Mouse (Mus musculus): Measurements from ENCODE around the gene Ddx46.
A peak's percentile ranks its signal among the peaks of the same experiment; 100 is the strongest.
"Not testable (repeated sequence)": the region's sequence is repeated elsewhere in the genome, so short reads cannot be mapped to it uniquely, and the experiment has no call there.

Gene Ddx46

DNA sequence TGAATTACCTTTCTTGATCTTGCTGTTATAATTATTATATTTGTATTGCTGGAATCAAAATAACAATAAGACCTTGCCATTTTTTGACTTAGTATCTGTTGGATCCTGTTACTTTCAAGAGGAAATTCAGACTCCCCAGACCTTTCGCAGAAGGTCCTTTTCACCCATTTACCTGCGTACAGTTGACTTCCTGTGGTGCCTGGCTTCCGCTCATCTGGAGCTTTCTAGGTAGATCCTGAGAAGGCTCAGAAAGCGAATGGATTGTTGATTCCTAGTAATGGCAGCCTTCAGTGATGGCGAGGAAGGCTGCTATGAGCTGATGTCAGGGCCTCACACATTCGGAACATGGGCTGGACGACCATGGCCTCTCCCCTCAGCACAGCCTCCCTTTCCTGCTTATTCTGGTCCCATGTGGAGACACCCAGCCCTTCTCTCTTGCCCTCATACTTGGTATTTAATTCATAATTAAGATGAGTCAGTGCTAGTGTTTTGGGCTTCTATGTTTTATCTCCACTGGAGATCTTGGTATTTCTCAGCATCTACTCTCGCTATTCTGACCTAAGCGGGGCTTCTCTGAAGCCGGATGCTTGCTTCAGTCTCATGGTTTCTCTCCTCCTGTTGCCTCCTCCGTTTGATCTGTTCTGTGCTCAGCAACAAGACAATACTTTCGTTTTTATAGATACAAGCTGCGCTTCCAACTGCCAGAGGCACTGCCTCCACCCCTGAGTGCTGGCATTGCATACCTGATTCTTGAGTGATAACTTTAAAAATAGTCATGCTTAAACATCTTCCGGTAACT is 1.6 kb downstream of the Ddx46 start:
- no peak for DNase-seq (ENCODE audit: extremely low read depth, insufficient read length, low spot score)

DNA sequence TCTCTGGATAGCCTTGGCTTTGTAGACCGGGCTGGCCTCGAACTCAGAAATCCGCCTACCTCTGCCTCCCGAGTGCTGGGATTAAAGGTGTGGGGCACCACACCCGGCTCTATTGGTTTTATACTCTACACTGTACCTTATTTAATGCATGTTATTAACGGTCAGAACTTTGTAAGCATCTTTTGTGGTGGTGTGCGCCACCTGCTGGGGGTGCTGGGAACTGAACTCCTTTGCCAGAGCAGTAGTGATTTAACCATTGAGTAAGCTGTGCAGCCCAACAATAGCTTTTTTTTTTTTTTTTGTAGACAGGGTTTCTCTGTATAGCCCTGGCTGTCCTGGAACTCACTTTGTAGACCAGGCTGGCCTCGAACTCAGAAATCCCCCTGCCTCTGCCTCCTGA is 5.7 kb downstream of the Ddx46 start:
- peak; percentile 45 for DNase-seq (ENCODE audit: extremely low read depth, insufficient read length, low spot score)

DNA sequence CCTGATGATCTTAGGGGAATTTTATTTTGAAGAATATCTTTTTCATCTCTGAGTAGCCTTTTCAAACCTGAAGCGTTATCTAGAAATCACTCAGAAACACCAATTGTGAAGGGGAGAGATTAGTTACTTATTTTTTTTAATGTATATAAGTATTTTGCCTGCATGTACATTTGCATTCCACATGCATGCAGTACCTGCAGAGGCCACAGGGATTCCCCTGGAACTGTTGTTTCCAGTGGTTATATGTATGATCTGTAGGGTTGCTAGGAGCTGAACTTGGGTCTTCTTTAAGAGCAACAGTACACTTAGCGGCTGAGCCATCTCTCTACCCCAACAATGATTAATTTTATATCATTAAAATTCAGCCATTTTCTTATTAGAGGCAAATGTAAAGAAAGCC is 9.7 kb downstream of the Ddx46 start:
- DNase-seq (ENCODE audit: extremely low read depth, insufficient read length, low spot score), result no peak

DNA sequence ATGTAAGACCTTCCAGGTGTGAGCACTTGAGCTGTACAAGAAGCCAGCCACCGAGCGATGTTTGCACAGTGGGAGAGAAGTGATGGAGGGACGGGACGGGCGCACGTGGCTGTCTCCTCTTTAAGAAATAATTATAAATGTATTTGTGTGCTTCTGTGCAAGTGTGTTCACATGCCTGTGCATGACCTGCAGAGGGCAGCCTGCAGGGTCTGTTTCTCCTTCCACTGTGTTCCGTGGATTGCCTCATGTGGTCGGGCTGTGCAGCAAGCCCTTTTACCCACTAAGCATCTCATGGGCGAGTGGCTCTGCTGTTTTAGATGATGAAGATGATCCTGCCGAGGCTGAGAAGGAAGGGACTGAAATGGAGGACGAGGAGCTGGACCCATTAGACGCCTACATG is 15.3 kb downstream of the Ddx46 start:
- DNase-seq (ENCODE audit: extremely low read depth, insufficient read length, low spot score), result no peak

DNA sequence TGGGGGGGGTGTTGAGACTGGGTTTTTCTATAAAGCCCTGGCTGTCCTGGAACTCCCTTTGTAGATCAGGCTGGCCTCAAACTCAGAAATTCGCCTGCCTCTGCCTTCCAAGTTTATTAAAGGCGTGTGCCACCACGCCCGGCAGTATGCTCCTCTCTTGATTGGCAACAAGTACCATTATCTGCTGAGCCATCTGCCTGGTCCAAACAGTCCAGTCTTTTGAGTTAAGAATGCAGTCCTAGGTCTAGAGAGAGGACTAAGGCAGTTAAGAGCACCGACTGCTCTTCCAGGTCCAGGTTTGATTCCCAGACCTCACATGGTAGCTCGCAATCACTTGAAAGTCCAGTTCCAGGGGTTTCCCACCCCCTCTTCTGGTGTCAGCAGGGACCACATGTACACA is 16.2 kb downstream of the Ddx46 start:
- no peak for DNase-seq (ENCODE audit: extremely low read depth, insufficient read length, low spot score)

DNA sequence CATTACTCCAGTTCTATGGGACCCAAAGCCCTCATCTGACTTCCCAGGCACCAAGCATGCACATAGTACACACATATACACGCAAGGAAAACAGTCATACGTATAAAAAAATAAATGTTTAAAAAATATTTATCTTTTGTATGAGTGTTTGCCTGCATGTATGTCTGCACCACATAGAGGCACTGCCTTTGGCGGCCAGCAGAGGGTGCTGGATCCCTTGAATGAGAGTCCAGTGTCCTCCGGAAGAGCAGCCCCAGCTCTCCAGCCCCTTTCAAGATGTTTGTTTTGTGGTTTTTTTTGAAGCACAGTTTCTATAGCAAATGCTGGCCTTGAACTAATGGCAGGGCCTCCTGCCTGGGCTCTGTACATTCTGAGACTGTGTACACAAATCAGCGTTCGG is 33.7 kb downstream of the Ddx46 start:
- no peak for DNase-seq (ENCODE audit: extremely low read depth, insufficient read length, low spot score)

DNA sequence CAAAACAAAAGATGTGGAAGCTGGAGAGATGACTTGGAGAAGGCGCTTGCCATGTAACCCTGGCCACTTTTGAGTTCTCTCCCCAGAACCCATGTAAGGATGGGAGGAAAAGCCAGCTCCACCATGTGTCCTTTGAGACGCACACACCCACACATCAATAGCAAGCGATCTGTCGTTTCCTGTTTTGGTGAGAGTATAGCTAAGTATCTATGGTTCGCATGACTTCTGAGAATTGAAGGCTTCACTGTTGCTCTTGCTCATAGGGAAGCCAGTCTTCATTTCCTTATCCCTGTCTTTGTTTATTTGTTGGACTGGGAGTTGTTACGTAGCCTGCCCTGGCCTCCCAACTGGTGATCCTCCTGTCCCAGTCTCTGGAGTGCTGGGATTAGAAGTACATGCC is 37.9 kb downstream of the Ddx46 start:
- no peak for DNase-seq (ENCODE audit: extremely low read depth, insufficient read length, low spot score)

DNA sequence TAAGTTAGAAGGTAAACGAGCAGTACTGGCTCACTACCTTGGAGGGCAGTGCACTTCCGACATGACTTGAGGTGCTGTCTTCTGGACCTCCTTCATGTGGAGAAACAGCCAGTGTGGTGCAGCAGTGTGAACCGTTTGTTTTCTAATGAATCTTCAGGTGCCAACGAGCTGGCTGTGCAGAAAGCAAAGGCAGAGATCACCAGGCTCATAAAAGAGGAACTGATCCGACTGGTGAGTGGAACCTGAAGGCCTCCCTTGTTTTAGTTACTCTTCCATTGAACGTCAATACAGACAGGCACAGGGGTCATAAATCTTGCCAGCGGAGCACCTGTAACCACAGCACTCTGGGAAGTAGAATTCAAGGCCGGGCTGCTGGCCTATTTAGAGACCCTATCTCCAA is 42.5 kb downstream of the Ddx46 start:
- no peak for DNase-seq (ENCODE audit: extremely low read depth, insufficient read length, low spot score)

DNA sequence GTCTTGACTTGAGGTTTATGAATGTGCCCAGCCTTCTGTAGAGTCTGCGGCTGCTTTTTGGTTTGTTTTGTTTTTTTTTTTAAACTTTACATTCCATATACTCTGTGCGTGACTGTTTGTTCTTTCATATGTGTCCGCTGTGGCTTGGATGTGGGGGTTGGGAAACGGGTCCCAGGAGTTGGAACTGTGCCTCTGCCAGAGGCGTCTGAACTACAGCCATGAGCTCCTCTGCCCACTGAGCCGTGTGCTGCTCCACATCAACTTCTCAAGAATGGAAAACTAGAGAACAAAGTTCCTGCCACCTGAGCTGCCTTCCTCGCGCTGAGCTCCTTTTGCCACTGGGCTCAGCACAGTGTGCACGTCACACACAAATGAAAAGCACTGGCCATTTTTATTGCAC is 47.4 kb downstream of the Ddx46 start:
- no peak for DNase-seq (ENCODE audit: extremely low read depth, insufficient read length, low spot score)

DNA sequence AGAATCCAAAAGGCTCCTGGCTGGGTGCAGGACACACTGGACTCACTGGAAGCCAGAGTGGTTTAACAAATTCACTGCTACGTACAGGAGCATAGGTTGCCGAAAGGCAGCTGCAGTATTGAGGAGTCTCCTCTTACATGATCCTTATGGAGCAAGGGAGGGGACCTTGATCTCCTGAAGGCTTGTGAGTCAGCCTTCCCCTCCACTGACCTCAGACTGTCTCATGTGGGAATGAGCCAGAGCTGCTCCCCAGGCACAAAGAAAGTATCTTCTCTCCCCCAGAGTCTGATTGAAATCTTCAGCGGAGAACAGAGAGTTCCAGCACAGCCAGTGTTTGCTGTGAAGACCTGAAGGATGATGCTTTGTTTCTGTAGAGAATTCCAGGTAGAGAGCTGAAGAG is 48.8 kb downstream of the Ddx46 start:
- DNase-seq (ENCODE audit: extremely low read depth, insufficient read length, low spot score), result no peak

DNA sequence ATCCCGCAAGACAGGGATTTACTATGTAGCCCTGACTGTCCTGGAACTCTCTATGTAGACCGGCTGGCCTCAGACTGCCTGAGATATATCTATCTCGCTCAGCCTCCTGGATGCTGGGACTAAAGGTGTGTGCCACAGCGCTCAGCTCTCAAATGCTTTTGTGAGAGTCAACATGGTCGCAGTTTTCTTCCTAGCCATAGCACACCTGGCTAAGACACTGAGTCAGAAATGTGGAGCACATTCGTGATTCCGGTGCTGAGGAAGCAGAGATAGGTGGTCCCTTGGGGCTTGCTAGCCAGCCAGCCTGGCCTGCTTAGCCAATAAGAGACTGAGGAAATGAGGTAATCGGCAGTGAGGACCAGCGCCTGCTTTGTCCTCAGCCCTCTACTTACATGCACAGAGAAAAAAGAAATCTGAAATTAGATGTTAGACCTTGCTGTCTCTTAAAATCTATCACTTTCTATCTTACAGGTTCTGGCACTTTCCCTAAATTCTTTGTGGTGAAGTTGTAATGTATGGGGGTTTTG is 51.3 kb downstream of the Ddx46 start:
- DNase-seq (ENCODE audit: extremely low read depth, insufficient read length, low spot score), result no peak

DNA sequence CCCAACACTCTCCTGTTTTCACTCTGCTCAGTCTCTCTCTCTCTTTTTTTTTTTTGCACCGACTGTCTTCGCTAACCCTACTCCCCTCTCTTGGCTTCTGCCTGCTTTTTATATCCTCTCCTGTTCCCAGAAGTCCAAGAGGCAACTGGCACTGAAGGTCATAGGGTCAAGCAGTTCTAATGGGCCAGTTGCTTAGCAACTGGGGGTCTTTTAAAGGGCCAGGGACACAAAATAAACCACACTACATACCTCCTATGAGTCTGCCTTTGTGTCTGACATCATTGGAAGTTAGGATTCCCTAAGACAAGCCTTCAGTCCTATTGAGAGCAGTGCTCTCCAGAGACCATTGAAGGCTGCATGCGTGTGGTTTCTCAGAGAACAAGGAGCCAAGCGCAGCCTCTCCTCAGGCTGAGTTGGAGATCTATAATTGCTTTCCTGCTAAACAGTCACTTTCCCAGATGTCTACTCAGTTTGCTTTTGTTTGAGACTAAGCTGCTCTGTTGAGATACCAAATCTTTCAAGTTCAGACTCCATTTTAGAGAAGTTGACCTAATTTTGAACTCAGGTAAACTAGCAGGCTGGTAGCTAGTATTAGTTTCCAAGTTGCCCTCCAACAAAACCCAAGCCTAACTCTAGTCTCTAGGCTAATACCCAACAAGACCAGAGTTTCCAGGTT is 53.2 kb downstream of the Ddx46 start:
- no peak for DNase-seq (ENCODE audit: extremely low read depth, insufficient read length, low spot score)

DNA sequence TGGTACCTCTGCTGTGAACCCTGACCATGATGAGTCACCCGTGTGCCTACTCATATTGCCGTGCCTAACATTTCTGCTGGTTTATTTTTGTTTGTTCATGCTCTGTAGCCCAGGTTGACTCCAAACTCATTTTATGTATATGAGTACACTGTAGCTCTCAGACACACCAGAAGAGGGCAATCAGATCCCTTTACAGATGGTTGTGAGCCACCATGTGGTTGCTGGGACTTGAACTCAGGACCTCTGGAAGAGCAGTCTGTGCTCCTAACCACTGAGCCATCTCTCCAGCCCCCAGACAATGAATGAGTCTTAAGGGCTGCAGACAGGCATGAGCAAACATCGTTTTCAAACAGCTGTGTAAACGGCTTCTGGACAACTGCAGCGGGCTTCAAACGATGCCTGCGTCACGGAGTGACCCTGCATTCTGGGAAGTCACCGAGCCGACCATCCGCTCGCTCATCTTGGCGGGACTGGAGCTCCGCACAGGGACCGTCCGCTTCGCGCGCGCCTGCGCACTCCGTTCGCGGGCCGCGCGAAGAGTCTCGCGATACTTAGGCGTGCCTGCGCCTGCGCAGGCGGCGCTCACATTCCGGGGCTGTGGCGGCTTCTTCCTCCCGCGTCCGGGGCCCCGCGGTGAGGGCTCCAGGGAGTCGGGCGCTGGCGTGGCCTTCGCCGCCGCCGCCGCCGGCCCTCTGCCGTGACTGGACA is 57.9 kb downstream of the Ddx46 start, which contains the start of gene B230219D22Rik:
Gene B230219D22Rik (plus strand): TSS at position 590 of the 708 bp plus-strand sequence.
- DNase-seq (ENCODE audit: extremely low read depth, insufficient read length, low spot score), result peak; percentile 96

DNA sequence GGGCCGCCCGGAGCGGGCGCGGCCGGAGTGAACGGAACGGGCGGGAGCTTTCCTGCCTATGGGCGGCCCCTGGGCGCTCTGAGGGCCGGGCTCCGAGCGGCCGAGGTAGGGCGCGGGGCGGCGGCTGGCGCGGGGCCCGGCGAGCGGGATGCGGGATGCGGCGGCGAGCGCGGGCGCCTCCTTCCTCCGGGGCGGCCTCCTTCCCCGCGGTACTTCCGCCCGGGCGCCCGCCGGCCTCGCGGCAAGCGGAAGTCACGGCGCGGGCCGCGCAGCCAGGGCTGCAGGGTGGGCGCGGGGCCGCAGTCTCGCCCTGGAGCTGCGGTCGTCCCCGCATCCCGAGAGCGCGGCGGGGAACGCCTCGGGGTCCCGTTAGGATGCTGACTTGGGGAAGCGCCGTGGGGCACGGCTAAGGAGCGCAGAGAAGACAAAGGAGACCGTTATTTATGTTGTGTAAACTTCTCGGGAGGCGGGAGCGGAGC is 58.5 kb downstream of the Ddx46 start:
- DNase-seq (ENCODE audit: extremely low read depth, insufficient read length, low spot score), result peak; percentile 62

DNA sequence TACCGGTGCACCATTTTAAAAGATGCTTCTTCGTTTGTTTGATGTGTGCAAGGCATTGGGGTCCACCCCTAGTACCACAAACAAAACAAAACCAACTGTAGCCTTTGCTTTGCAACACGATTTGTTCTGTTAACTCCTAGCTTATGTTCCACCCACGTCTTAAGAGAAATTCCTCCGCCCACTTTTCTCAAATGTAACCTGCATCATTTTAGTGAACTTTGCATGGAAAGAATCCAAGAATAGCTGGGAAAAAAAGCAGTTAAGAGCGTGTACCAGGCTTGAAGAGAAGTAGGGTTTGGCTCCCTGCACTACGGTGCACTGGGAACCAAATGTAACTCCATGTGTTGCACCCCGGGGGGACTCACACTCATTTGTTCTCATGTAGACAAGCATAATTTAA is 59.3 kb downstream of the Ddx46 start:
- DNase-seq (ENCODE audit: extremely low read depth, insufficient read length, low spot score), result no peak

DNA sequence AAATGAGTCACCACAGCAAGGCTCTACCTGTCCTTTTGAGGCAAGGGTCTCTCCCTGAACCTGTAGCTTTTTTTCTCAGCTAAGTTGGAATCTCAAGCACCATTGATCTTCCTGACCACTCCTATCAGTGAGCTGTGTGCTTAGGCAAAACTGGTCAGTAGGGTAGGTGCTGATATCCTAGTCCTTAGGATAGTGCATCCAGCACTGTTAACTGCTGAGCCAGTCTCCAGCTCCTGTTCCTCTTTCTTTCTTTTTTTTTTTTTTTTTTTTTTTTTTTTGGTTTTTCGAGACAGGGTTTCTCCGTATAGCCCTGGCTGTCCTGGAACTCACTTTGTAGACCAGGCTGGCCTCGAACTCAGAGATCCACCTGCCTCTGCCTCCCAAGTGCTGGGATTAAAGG is 61.2 kb downstream of the Ddx46 start:
- not testable (repeated sequence) for DNase-seq (ENCODE audit: extremely low read depth, insufficient read length, low spot score)

DNA sequence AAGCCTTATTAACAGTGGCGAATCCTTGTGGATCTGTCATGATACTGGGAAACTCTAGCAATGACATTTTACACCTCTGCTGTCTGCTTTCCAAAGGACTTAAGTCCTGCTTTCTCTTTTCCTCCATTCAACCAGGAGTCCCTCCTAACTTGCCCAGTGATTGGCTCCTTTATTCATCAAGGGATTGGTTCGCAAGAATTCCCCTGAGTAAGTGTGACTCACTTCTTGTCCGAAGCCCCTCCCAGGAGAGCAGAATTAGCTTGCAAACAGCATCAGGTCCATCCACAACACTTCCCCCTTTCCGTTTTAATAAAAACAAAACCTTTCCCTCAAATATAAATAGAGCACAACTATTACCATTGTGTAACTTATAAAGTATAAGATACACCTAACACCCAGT is 69.5 kb downstream of the Ddx46 start:
- no peak for DNase-seq (ENCODE audit: extremely low read depth, insufficient read length, low spot score)

DNA sequence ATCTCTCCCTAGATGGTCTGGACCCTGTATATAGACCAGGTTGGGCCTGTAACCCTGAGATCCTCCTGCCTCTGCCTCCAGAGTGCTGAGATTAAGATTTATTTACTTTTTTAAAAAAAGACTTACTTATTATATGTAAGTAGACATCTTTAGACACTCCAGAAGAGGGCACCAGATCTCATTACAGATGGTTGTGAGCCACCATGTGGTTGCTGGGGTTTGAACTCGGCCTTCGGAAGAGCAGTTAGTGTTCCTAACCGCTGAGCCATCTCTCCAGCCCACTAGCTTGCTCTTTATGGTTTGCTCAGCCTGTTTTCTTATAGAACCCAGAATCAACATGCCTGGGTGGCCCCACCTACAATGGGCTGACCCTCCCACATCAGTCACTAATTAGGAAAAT is 78.0 kb downstream of the Ddx46 start:
- DNase-seq (ENCODE audit: extremely low read depth, insufficient read length, low spot score), result no peak

DNA sequence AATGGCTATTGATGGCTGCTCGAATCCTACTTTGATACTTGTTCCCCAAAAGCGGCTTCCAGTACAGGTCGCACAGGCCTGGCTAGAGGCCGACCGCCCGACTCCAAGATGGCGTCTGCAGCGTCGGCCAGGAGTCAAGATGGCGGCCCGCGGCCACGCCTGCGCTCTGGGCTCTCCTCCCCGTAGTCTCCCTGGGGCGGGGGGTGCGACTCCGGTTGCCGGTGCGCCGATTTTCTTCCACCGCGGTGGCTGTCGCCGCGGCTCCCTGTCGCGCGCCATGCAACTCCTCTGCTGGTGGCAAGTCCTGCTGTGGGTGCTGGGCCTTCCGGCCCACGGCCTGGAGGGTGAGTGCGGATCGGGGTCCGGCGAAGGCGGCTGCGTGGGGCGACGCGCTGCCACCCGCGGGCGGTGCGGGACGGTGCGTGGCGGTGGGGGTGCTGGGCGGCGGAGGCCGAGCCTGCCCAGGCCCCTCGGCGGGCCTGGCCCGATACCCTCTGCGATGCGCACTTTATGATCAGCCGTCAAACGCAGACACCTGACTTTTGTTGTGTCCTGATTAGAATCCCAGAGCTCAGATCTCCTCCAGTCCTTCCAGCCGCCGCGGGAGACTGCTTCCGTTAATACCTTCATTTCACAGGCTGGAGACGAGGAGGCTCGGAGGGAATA is 79.8 kb downstream of the Ddx46 start, which contains the start of gene Txndc15:
Gene Txndc15 (plus strand): TSS at position 150 of the 666 bp plus-strand sequence.
- peak; percentile 85 for DNase-seq (ENCODE audit: extremely low read depth, insufficient read length, low spot score)

DNA sequence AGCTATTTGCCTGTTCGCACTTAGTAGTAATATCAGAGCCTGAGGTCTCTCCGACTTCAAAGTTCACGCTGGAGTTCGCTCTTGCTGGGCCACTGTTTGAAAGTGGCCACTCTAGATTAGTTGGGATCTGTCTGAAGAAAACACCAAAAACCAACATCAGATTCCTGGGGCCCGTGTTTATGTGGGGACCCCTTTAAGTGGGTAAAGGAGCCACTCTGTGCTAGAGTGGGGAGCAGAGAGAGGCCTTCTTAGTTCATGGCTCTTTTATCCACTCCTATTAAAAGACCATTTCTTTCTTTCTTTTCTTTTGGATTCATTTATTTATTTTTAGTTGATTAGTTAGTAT is 80.3 kb downstream of the Ddx46 start:
- no peak for DNase-seq (ENCODE audit: extremely low read depth, insufficient read length, low spot score)

Measured in 3134 (cell line).